Mouse (Mus musculus) megakaryocyte, embryonic 14.5 days (primary cell): ENCODE data around the gene Kifc5b. TPM values are rescaled to one million over a fixed set of nuclear protein-coding genes. Genes with fewer than 3 reads are reported as not detected.
A peak's percentile ranks its signal among the peaks of the same experiment; 100 is the strongest.
"Not testable (repeated sequence)": the region's sequence is repeated elsewhere in the genome, so short reads cannot be mapped to it uniquely, and the experiment has no call there.

ENCODE experiments used
- H3K27me3 ChIP-seq: replicated peaks from 2 replicates; pipeline ENCODE3; 2012; ENCODE audit warnings: inconsistent platforms
- H3K36me3 ChIP-seq: replicated peaks from 2 replicates; pipeline ENCODE3; 2012; ENCODE audit warnings: low read length, inconsistent platforms, mixed read lengths
- H3K4me1 ChIP-seq: 2 replicates; pipeline ENCODE4 v1.6.1; 2012; ENCODE audit warnings: inconsistent platforms
- H3K4me3 ChIP-seq: replicated peaks from 2 replicates; pipeline ENCODE3; 2012; ENCODE audit warnings: moderate library complexity, mild to moderate bottlenecking, inconsistent platforms
- H3K9me3 ChIP-seq: 2 replicates; pipeline ENCODE4 v1.6.1; 2012; ENCODE audit warnings: inconsistent platforms
- FLI1 ChIP-seq: IDR thresholded peaks from 2 replicates; pipeline ENCODE4 v1.6.1; 2012; ENCODE audit warnings: low read length, inconsistent platforms, mixed read lengths
- GATA1 ChIP-seq: IDR thresholded peaks from 3 replicates; pipeline ENCODE4 v1.6.1; 2012; ENCODE audit warnings: mixed read lengths, low read length, inconsistent platforms, borderline replicate concordance
- polyA plus RNA-seq: library from polyadenylated mRNA; stranded (reverse); fragments of >175 nt; gene quantifications from 2 replicates; pipeline ENCODE4 v1.2.3, GENCODE M21; 2012; ENCODE audit warnings: low replicate concordance; ENCODE audit not compliant: insufficient read depth

The Kifc5b gene
- polyA plus RNA-seq, 1 experiment: 12.1 TPM

GRCm38 (mm10) chr17:26918343-26918742 lies 1.5 kb downstream of the Kifc5b start:
- Histone ChIP-seq H3K4me3 (peak overlapping the region; percentile 85), H3K9me3 (no peaks in the 10 kb centered on the region; the same call in 1 of the 2 replicates), H3K36me3 (peaks cover 19% of the 10 kb centered on the region), H3K27me3 (no peaks in the 10 kb centered on the region), H3K4me1 (peaks cover 28% of the 10 kb centered on the region)
- TF ChIP-seq GATA1: no peak
- TF ChIP-seq FLI1: no peak; the same call in 1 of the 2 replicates

- H3K27me3 ChIP-seq, H3K9me3 ChIP-seq, H3K4me3 ChIP-seq: not testable (repeated sequence)
- Histone ChIP-seq H3K4me1 (peaks cover 28% of the 10 kb centered on the region), H3K36me3 (peaks cover 25% of the 10 kb centered on the region)
These were observed 2.6 kb downstream of the Kifc5b start for GRCm38 (mm10) chr17:26919516-26919915.

GRCm38 (mm10) chr17:26922368-26922767 lies 5.5 kb downstream of the Kifc5b start:
- Histone ChIP-seq H3K4me1 (peaks cover 28% of the 10 kb centered on the region), H3K36me3 (peaks cover 52% of the 10 kb centered on the region)
- not testable (repeated sequence) for H3K4me3 ChIP-seq, H3K9me3 ChIP-seq, H3K27me3 ChIP-seq

- H3K9me3 ChIP-seq, H3K4me1 ChIP-seq, H3K27me3 ChIP-seq, H3K4me3 ChIP-seq: not testable (repeated sequence)
- peaks cover 70% of the 10 kb centered on the region for H3K36me3 ChIP-seq
These were observed 8.5 kb downstream of the Kifc5b start for GRCm38 (mm10) chr17:26925414-26925813.

- H3K9me3 ChIP-seq, H3K4me3 ChIP-seq, H3K27me3 ChIP-seq: not testable (repeated sequence)
- Histone ChIP-seq H3K36me3 (peaks cover 65% of the 10 kb centered on the region), H3K4me1 (peaks cover 41% of the 10 kb centered on the region)
These were observed 14.9 kb downstream of the Kifc5b start for GRCm38 (mm10) chr17:26931795-26932194.

GRCm38 (mm10) chr17:26932839-26933398 lies 16.0 kb downstream of the Kifc5b start, which contains the start of gene Phf1:
Phf1 (plus strand) TSS chr17:26933052.
- no peak for TF ChIP-seq FLI1
- TF ChIP-seq GATA1: no peak
- Histone ChIP-seq H3K4me1 (peaks cover 52% of the 10 kb centered on the region), H3K27me3 (no peaks in the 10 kb centered on the region), H3K4me3 (peak within 1 kb of the TSS; percentile 98), H3K36me3 (peaks cover 67% of the 10 kb centered on the region), H3K9me3 (no peaks in the 10 kb centered on the region)

GRCm38 (mm10) chr17:26933419-26933818 lies 16.5 kb downstream of the Kifc5b start:
- H3K4me1 ChIP-seq: peaks cover 57% of the 10 kb centered on the region
- H3K36me3 ChIP-seq: peaks cover 65% of the 10 kb centered on the region
- TF ChIP-seq FLI1 (no peak), GATA1 (no peak)
- no peaks in the 10 kb centered on the region for H3K27me3 ChIP-seq
- H3K4me3 ChIP-seq: peak overlapping the region; percentile 98
- H3K9me3 ChIP-seq: no peaks in the 10 kb centered on the region

GRCm38 (mm10) chr17:26933885-26934827 lies 17.3 kb downstream of the Kifc5b start:
- Histone ChIP-seq H3K4me3 (peak overlapping the region; percentile 98), H3K36me3 (peaks cover 58% of the 10 kb centered on the region)

GRCm38 (mm10) chr17:26935027-26935426 lies 18.1 kb downstream of the Kifc5b start:
- Histone ChIP-seq H3K36me3 (peaks cover 54% of the 10 kb centered on the region), H3K9me3 (no peaks in the 10 kb centered on the region), H3K4me1 (peaks cover 65% of the 10 kb centered on the region), H3K4me3 (peak overlapping the region; percentile 20), H3K27me3 (no peaks in the 10 kb centered on the region)
- TF ChIP-seq FLI1: no peak
- TF ChIP-seq GATA1: no peak

More at GRCm38 (mm10) chr17:26933885-26934827, 17.3 kb downstream of the Kifc5b start:
- H3K27me3 ChIP-seq: no peaks in the 10 kb centered on the region
- no peak for TF ChIP-seq GATA1
- H3K4me1 ChIP-seq: peaks cover 61% of the 10 kb centered on the region
- no peaks in the 10 kb centered on the region for H3K9me3 ChIP-seq

- Histone ChIP-seq H3K36me3 (peaks cover 45% of the 10 kb centered on the region), H3K4me1 (peaks cover 79% of the 10 kb centered on the region)
- TF ChIP-seq GATA1: no peak
- no peak for TF ChIP-seq FLI1
These were observed 19.6 kb downstream of the Kifc5b start for GRCm38 (mm10) chr17:26936453-26936852.

More at GRCm38 (mm10) chr17:26936453-26936852, 19.6 kb downstream of the Kifc5b start:
- H3K27me3 ChIP-seq: no peaks in the 10 kb centered on the region
- no peaks in the 10 kb centered on the region for H3K9me3 ChIP-seq
- no peak overlapping the region for H3K4me3 ChIP-seq
